Mouse (Mus musculus) liver, embryonic 18 days (tissue): ENCODE data around the gene Ap4m1. TPM values are rescaled to one million over a fixed set of nuclear protein-coding genes. Genes with fewer than 3 reads are reported as not detected.

Experiments used
- polyA plus RNA-seq: library from polyadenylated mRNA; depleted of rRNA; stranded (reverse); fragments of >200 nt; gene quantifications from 2 replicates; pipeline ENCODE4 v1.2.3, GENCODE M21; 2012; rRNA removed

The Ap4m1 gene
- polyA plus RNA-seq, result 10.2 and 11.1 TPM in 2 replicates

GRCm38 (mm10) chr5:138171695-138172491, at the start of gene Ap4m1, which contains the start of gene Mcm7:
Gene Ap4m1, plus strand, starts transcription at chr5:138172002.
Gene Mcm7, minus strand, starts transcription at chr5:138172422.

DNA sequence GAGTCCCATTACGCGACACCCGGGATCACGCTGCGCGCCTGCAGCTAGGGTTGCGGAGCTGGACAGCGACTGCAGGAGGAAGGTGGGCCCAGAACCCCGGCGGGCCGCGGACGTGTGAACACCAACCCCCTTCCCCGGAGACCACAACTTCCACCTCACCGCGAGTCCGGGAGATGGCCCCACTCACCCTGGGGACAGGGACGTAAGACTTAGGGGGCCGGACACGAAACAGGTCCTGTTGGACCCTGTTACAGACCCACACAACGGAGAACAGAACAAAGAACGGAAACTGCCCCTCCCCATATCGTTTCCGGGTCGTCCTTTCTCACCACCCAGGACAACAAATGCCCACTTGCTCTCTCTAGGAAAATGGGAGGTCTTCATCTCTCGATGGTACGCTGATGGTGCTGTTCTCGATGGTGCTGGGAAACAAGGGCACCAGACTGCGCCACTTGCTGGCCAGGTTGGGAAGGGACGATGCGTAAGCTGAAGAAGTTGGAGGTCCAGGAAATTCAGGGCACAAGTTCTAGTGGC, 16.3 kb upstream of the Ap4m1 start, which contains the start of gene Zfp113:
Gene Zfp113 (minus strand): TSS at position 302 of the 534 bp plus-strand sequence.

DNA sequence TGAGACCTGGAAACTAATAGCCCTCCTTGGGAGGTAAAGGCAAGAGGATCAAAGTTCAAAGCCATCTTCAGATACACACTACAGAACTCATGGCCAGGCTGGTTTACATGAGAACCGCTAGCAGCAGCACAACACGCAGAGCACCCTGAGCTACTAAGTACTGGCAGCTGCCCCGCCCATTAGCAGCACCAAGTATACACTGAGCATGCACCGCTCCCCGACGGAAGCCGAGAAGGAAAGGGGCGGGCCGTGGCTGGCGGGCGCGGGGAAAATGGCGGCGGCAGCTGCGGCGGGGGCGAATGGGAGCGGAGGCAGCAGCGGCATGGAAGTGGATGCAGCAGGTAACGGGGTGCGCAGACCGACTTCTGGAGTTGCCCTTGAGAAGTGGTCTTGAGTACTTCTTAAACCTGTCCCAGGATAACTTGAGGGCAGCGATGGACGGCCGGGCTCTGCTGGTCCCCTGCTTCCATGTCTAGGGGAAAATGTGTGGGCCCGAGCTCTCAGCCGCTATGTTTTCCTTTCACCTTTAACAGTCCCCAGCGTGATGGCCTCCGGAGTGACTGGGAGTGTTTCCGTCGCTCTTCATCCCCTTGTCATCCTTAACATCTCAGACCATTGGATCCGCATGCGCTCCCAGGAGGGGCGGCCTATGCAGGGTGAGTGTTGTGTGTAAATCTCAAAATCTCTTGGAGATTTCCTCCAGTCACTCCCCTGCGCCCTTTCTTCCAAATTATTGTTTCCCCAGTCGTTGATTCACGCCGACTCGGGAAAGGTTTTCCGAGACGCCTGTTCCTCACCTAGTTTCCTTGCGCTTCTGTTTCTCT, 10.7 kb upstream of the Ap4m1 start, which contains the start of gene Cops6:
Gene Cops6 (plus strand): TSS at position 230 of the 824 bp plus-strand sequence.

GRCm38 (mm10) chr5:138186950-138187638, 15.3 kb downstream of the Ap4m1 start, which contains the start of the genes Taf6 and Cnpy4:
Gene Taf6, minus strand, starts transcription at chr5:138187451.
Gene Cnpy4, plus strand, starts transcription at chr5:138187485.

DNA sequence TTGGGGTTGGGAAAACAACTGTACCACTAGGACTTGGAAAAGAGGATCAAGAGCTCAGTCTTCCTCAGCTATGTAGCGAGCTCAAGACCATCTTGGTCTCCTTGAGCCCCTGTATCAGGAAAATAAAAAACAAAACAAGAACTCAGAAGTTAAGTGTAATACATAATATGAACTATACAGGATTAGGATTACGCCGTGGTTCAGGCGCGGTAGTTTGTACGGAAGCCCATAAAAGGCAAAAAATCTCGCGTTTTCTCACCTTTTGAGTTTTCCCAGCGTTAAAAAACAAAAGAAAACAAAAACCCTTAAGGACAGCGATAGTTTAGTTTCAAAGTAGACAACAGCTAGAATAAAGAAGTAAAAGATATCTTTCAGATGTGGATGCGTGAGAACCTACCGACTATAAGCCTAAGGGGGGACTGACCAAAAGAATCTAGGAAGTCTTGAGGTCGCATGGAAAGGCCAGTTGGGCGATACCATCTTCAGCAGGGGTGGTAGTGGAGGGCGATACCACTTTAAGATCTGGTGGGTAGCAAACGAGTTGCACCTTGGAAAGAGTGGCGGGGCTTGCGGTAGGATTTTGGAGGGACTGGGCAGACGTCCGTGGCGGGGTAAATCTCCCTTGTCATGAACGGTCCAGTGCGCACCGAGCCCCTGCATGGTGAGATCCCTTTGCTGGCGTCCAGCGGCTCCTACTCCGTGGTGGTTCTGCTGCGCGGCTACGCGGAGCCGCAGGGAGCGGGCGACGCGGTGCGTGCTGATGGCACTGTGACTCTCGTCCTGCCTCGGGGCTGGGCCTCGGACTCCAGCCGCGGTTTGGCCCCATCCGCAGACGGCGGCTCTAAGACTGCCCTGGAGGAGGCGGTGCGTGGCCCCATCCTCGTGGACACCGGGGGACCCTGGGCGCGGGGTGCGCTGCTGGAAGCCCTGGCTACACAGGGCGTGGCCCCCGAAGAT, 22.2 kb downstream of the Ap4m1 start, which contains the start of gene Mblac1:
Gene Mblac1 (plus strand): TSS at position 544 of the 957 bp plus-strand sequence.

DNA sequence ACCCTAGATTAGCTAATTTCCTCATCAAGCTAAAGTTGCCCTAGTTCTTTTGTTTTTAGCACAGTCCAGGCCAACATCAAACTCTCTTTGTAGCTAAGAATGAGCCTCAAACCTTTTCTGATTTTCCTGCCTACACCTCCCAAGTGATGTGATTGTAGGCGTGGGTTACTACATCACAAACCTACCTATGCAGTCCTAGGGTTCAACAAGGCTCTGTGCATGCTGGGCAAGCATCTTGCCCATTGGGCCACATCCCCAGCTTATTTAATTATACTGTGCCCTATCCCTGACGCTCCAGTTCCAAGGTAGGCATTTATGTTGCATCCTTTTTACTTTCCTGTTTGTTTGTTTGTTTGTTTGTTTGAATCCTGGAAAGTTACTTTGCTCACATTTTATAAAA, 53.9 kb downstream of the Ap4m1 start, which contains the start of gene Nxpe5:
Gene Nxpe5 (plus strand): TSS at position 199 of the 400 bp plus-strand sequence.

Other genes starting within 250 kb of the Ap4m1 start
- 0.30 and 0.49 TPM in 2 replicates for gene Gjc3, start 208.9 kb upstream of the Ap4m1 start, polyA plus RNA-seq
- gene Azgp1, start 190.5 kb upstream of the Ap4m1 start, polyA plus RNA-seq, result 584 and 631 TPM in 2 replicates
- not detected in 2 replicates for gene Smok3a, start 150.7 kb upstream of the Ap4m1 start, polyA plus RNA-seq
- gene Smok3b, start 150.6 kb upstream of the Ap4m1 start, polyA plus RNA-seq, result 0.01 TPM in 1 of 2 replicates, not detected in the other
- gene Smok3c, start 118.8 kb upstream of the Ap4m1 start, polyA plus RNA-seq, result not detected in 2 replicates
- gene Zkscan1, start 86.9 kb upstream of the Ap4m1 start, polyA plus RNA-seq, result 2.9 and 3.0 TPM in 2 replicates
- 10.0 and 10.6 TPM in 2 replicates for gene Zscan21, start 55.1 kb upstream of the Ap4m1 start, polyA plus RNA-seq
- 1.4 and 1.6 TPM in 2 replicates for gene Zfp113, start 16.3 kb upstream of the Ap4m1 start, polyA plus RNA-seq
- gene Cops6, start 10.9 kb upstream of the Ap4m1 start, polyA plus RNA-seq, result 113 and 134 TPM in 2 replicates
- 65.8 and 67.1 TPM in 2 replicates for gene Mcm7, start 420 bp downstream of the Ap4m1 start, polyA plus RNA-seq
- 23.8 and 24.7 TPM in 2 replicates for gene Taf6, start 15.4 kb downstream of the Ap4m1 start, polyA plus RNA-seq
- 6.9 TPM in 2 replicates for gene Cnpy4, start 15.5 kb downstream of the Ap4m1 start, polyA plus RNA-seq
- gene Mblac1, start 22.3 kb downstream of the Ap4m1 start, polyA plus RNA-seq, result 1.7 and 1.8 TPM in 2 replicates
- gene Nxpe5, start 53.9 kb downstream of the Ap4m1 start, polyA plus RNA-seq, result 0.12 and 0.16 TPM in 2 replicates
- 59.3 and 63.4 TPM in 2 replicates for gene Lamtor4, start 83.5 kb downstream of the Ap4m1 start, polyA plus RNA-seq
- gene BC037034, start 92.0 kb downstream of the Ap4m1 start, polyA plus RNA-seq, result 20.7 and 25.8 TPM in 2 replicates
- gene Gal3st4, start 100.8 kb downstream of the Ap4m1 start, polyA plus RNA-seq, result 0.02 TPM in 2 replicates
- gene Gm43720, start 108.0 kb downstream of the Ap4m1 start, polyA plus RNA-seq, result not detected in 2 replicates
- gene Gpc2, start 108.0 kb downstream of the Ap4m1 start, polyA plus RNA-seq, result 1.5 and 2.1 TPM in 2 replicates
- gene Stag3, start 108.2 kb downstream of the Ap4m1 start, polyA plus RNA-seq, result 1.8 and 2.9 TPM in 2 replicates
- 0.51 and 0.54 TPM in 2 replicates for gene Pvrig, start 170.0 kb downstream of the Ap4m1 start, polyA plus RNA-seq